Mouse (Mus musculus) erythroid progenitor cell, adult 5-6 weeks (primary cell): ENCODE measurements around the gene Cyth3. TPM values are rescaled to one million over a fixed set of nuclear protein-coding genes. Genes with fewer than 3 reads are reported as not detected.
A peak's percentile ranks its signal among the peaks of the same experiment; 100 is the strongest.

Source experiments
- ATAC-seq: replicated peaks from 2 replicates; pipeline ENCODE4 v1.8.0; 2016; ENCODE audit warnings: moderate number of reproducible peaks, mild to moderate bottlenecking, moderate TSS enrichment, inconsistent platforms; ENCODE audit not compliant: poor library complexity, low FRiP score, severe bottlenecking
- total RNA-seq, 2 experiments: library from RNA; stranded (forward) in 1 of 2; stranded (reverse) in 1 of 2; fragments of 150-400 nt in 1 of 2; fragments of 186-747, 209-891 nt in 1 of 2; gene quantifications; 2 replicates each; pipeline versions ENCODE4 v1.2.3 to v1.2.4; 2015 to 2017; ENCODE audit warnings: low replicate concordance in 2 of 2

The Cyth3 gene
- total RNA-seq, 2 experiments from 2014 or later = 53.3 to 63.7 TPM

DNA sequence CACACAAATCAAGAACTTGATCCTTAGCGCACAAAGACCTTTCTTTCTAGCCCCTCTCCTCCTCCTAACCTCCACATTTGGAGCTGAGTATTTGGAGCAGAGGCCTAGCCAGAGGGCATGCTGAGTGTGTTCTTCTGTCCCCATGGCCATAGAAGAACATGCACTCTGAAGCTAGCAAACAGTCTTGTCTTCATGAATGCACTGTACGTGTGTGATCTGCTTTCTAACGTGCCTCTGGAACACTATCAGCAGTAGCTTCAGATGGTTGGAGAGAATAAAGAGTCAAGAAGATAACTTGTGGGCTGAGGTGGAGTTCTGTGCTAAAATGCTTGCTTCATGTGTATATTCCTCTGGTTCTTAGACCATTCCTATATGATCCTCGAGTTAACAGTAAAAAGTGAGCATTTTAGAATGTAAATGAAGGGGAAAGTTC is 33.3 kb downstream of the Cyth3 start:
- peak; percentile 45 for ATAC-seq

GRCm38 (mm10) chr5:143656708-143657245 is 34.5 kb downstream of the Cyth3 start:
- ATAC-seq = no peak

DNA sequence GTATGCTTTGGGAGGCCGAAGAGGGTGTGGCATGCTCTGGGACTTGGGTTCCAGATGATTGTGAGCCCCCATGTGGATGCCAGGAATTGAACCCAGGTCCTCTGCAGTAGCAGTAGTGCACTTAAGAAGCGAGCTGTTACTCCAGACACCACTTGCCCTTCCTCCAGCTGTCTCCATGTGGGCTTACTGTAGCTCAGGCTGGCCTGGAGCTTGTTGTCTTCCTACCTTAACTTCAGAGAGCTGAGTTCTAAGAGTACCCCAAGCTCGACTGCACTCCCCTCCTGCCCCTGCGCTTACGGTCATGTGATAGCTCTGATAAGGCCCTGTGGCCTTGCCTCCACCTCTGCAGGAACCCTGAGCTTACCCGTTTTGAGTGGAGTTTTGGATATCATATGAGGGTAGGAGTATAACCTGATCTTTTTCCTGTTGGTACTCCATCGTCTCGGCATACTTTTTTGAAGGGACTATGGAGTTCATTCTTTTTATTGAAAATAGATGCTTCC is 36.8 kb downstream of the Cyth3 start:
- ATAC-seq = 0 out of 2 replicates have a peak, but pooled peaks have one; percentile 32

- no peak for ATAC-seq
Measured at GRCm38 (mm10) chr5:143663074-143663687, 40.9 kb downstream of the Cyth3 start.

GRCm38 (mm10) chr5:143665561-143665960 is 43.3 kb downstream of the Cyth3 start:
- no peak for ATAC-seq

- peak; percentile 93 for ATAC-seq
Measured at GRCm38 (mm10) chr5:143666015-143666414, 43.8 kb downstream of the Cyth3 start.

DNA sequence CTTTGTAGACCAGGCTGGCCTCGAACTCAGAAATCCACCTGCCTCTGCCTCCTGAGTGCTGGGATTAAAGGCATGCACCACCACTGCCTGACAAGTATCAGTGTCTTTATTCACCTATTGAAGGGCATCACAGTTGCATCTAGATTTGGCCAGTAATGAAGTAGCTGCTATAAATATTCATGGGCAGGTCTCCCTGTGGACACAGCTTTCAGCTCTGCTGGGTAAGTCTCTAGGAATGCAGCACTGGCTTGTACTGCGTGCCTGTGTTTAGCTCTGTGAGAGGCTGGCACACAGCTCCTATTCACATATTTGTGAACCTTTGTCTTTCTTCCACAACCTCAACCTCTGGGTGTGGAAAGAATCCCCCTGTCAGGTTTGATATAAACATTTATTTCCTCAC is 46.6 kb downstream of the Cyth3 start:
- ATAC-seq = no peak

DNA sequence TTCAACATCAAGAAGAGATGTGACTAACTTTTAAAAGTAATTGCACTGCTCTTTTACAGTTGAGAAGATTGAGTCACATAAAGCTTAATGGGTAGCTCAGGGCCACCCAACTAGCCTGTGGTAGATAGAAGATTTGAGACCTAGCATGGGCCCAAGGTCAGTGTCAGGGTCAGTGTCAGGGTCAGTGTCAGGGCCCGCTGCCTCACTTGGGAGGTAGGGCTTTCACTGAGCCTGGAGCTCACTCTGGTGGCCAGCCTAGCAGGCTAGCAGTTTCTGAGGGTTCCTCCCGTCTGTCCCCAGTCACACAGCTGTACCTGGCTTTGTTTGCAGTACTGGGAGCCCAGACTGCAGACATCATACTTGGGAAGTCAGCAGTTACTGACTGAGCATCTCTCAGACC is 47.1 kb downstream of the Cyth3 start:
- no peak for ATAC-seq

DNA sequence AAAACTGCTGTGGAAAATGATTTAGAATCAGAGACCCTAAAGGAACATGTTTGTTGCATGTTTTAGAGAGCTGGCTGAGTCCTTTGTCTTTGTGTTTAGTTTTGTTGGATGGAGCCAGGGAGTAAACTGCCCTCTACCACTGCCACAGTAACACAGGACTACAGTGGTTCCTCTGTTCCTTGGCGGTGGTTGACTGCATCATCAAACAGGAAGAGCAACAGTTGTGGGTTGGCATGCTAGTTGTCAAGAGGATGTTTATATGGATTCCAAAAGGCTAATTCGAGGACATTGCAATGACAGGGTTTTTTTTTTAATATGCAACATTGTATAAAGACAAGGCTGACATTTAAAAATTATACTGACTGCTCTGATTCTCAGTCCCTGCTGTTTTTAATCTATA is 47.6 kb downstream of the Cyth3 start:
- no peak for ATAC-seq

DNA sequence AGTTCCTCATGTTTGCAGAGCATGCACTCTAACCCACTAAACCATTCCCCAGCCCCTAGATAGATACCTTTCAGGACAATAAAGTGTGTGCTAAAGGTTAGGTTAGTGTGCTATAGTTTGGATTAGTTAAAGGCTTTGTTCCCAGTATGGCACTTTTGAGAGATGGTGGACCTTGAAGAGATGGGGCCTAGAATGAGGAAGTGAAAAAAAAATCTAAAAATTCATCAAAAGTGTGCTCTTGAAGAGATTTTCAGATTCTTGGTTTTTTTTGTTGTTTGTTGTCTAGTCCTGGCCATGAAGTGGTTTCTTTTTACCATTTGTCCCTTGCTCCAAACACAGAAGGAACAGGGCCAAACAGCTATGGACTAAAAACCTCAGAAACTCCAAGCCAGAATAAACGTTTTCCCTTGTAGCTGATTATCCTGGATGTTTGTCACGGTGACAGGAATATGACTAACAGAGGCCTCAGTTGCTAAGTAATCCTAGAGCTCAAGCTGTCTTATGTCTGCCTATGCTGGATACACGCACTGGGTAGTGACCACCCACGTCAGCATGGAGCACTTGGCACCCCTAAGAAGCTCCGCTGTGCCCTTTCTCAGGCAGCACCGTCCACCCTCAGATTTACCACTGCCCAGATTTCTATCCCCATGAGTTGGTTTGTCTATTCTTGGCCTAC is 48.6 kb downstream of the Cyth3 start:
- no peak for ATAC-seq

- no peak for ATAC-seq
Measured at GRCm38 (mm10) chr5:143674576-143674975, 52.3 kb downstream of the Cyth3 start.

DNA sequence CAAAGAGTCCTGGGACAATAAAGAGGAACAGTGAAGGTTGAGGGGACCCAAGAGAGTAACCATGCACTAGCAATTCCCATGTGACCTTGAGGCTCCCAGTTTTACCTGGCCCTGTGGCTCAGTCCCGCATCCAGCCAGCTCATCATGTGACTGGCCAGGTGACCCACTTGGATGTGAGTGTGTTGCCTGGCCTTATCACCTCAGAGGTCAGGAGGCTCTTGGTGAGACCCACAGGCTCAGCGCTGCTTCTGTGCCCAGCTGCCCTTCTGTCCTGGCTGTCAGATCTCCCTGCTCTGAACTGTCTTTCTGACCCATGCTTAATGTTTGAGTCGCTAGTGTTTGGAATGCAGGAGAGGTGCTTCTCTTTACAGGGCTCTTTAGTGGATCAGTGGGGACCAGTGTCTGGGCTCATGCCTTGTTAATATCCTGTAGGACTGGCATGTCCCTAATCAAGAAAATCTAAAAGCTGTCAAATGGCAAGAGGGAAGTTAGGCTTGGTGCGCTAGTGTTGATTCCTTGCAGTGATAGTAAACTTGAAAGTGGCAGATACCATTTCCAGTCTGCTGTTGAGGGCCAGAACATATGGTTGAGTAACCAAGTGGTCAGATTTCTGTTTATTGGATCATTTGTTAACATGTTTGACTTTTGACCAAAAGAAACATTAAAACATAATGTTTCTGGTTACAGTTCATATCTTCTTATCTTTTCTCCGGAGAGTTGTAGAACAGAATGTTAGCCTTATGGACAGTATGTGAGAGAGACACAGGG is 54.2 kb downstream of the Cyth3 start:
- ATAC-seq = no peak

- no peak for ATAC-seq
Measured at GRCm38 (mm10) chr5:143677363-143677762, 55.1 kb downstream of the Cyth3 start.

DNA sequence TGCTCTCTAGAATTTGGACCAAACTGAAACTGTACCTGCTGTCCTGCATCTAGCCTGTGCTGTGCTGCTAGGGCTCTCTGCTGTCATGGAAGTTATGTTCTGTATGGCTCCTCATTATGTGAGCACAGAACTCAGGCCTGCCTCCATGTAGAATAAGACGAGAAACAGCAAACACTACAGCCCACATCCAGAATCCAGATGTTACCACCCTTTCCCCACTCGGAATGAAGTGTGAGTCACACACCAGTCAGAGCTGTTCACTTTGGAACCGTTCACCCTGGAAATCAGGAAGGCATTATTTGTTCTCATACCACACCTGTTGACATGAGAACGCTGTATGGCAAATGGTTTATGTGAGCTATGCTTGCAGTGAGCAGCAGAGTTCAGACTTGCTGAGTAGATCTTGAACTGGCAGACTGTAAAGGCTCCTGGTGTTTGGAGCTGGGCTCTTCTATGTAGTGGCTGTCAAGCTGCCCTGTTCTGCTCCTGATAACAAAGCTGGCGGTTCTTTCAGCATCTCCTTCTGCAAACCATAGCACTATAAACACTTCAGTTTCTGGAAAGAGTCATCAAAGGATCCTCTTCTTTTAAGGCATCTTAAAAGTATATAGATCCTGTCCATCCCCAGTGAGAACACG is 56.5 kb downstream of the Cyth3 start:
- peak; percentile 67 for ATAC-seq

- no peak for ATAC-seq
Measured at GRCm38 (mm10) chr5:143679654-143680053, 57.4 kb downstream of the Cyth3 start.

DNA sequence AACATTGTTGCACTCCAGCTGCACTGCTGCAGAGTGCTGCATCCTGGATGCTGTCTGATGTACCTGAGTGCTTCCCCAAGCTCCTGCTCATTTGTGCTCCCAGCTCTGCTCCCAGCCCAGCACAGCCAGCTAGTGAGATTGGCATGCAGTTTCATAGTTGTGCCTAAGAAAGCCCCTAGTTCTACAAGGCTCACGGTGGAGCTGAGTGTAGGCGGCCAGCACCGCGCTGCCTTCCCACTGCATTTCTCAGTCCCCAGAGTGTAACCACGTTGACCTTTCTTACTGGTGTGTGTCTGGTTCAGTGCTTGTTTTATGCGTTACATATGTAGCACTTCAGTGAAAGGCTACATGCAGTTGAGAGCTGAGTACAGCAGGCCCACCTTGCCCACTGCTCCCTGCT is 61.4 kb downstream of the Cyth3 start:
- no peak for ATAC-seq

GRCm38 (mm10) chr5:143684911-143685390 is 62.7 kb downstream of the Cyth3 start:
- no peak for ATAC-seq

DNA sequence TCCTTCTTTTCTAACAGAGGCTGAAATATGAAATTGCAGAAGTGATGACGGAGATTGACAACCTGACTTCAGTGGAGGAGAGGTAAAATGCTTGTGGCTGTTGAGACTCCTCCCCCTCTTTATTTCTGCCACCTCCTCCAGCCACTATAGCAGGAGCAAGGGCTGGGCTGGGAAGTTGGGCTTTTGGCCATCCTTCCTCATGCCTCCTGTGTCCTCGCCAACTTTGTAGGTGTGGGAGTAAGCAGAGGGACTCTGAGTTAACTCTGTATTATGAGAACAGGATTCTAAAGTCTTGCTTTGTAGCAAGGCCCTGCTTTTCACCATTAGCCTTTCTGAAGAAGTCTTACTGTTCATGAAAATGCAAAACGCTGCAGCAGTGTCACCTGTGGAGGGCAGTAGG is 64.2 kb downstream of the Cyth3 start:
- ATAC-seq = no peak

GRCm38 (mm10) chr5:143687589-143687988 is 65.3 kb downstream of the Cyth3 start:
- no peak for ATAC-seq

DNA sequence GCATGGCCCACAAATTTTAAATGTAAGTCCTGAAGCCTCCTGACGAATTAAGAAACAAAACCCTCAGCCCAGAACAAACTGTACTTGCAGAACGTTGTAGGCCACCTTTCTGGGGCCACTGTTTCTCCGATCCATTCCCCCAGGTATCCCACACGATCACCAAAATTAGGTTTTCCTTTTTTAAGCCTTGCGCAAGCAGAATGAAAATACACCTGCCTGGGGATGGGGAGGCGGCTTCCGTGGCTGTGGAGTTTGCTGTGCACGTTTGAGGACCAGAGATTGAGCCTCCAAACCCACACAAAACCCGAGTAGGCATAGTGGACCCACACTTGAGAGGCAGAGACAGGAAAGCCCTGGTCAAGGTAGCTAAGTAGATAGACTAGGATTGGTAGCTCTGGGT is 68.1 kb downstream of the Cyth3 start:
- ATAC-seq = no peak
